Mouse (Mus musculus) bone marrow, adult 2 months (tissue): ENCODE measurements at regions not wholly inside any gene's neighbourhood (a gene's known extent, or its start where the extent isn't known, plus 50 kb on each side); places are given as distances from the start of the nearest gene placed in this dataset.

Experiments used
- H3K27ac ChIP-seq: fragments of 200-500 bp; 2 replicates; pipeline ENCODE4 v1.5.1; 2012; ENCODE audit warnings: low read depth, mild to moderate bottlenecking, control low read depth, inconsistent platforms, low read length; ENCODE audit not compliant: control insufficient read depth, poor library complexity, insufficient read depth
- H3K4me1 ChIP-seq: fragments of 200-500 bp; 2 replicates; pipeline ENCODE4 v1.6.1; 2011; ENCODE audit warnings: low read length; ENCODE audit not compliant: control insufficient read depth, insufficient read depth
- H3K4me3 ChIP-seq: fragments of 200-500 bp; replicated peaks from 2 replicates; pipeline ENCODE3; 2011; ENCODE audit warnings: mild to moderate bottlenecking, low read depth, low read length, control low read depth; ENCODE audit not compliant: control insufficient read depth
- CTCF ChIP-seq: fragments of 200-500 bp; IDR thresholded peaks from 2 replicates; pipeline ENCODE4 v1.5.1; 2011; ENCODE audit warnings: low read length, control low read depth; ENCODE audit not compliant: control insufficient read depth, insufficient read depth
- POLR2A ChIP-seq: fragments of 200-500 bp; IDR thresholded peaks from 2 replicates; pipeline ENCODE4 v1.6.1; 2011; ENCODE audit warnings: low read depth, mild to moderate bottlenecking, control low read depth, low read length, borderline replicate concordance; ENCODE audit not compliant: control insufficient read depth
- WGBS: fragments of 180-500 bp; shearing (Covaris S2); methylation state at CpG from one replicate; pipeline ENCODE4 v1.1.7; 2018; 5-methylcytosine and 5-hydroxymethylcytosine counted together

- TF ChIP-seq POLR2A (no peak), CTCF (no peak)
- Histone ChIP-seq H3K4me3 (no peak overlapping the region), H3K4me1 (no peaks in the 10 kb centered on the region), H3K27ac (no peak overlapping the region)
- 72% methylated on average over 10 of the region's 10 CpGs for WGBS
These were observed 197.4 kb downstream of the Sox9 start for GRCm38 (mm10) chr11:112979413-112979812.

- TF ChIP-seq CTCF (no peak), POLR2A (no peak)
- Histone ChIP-seq H3K27ac (no peak overlapping the region), H3K4me3 (no peak overlapping the region), H3K4me1 (no peaks in the 10 kb centered on the region)
- WGBS, result 75% methylated on average over 11 of the region's 11 CpGs
These were observed 200.3 kb downstream of the Sox9 start for GRCm38 (mm10) chr11:112982165-112982801.

DNA sequence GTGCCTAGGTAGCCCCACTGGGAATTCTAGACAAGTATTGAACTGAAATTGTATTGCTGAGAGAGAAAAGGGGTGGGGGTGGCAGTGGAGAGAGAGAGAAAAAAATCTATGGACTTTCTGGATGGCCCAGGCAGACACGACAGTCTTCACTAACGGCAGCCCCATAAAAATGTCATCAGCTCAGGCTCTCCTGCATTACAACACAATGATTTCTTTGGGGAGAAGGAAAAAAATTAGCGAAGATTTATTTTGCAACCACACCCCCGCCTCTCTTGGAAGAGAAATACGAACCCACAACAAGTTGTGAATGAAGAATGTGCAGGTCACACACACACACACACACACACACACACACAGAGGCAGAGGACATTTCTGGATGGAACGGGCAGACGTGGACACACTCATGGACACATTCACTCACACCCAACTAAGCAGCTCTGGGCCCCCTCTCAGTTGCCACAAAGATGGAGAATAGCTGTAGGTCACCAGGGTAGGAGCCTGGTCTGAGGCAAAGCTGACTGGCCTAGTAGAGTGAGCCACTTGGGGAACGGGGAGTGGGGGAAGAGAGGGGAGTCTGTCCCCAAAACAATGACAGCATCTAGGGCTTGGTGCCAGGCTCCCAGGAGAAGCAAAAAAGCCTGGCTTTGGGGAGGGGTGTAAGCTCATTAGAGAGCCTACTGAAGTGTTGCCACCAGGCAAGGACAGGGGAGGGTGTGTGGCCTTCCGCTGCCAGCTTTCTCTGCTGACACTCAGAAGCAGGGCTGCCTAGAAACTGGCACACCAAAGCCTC lies 201.0 kb downstream of the Sox9 start:
- Histone ChIP-seq H3K27ac (no peak overlapping the region), H3K4me1 (no peaks in the 10 kb centered on the region), H3K4me3 (no peak overlapping the region)
- WGBS, result 74% methylated on average over 9 of the region's 9 CpGs
- TF ChIP-seq CTCF (no peak), POLR2A (no peak)

GRCm38 (mm10) chr11:112986029-112986573 lies 204.1 kb downstream of the Sox9 start:
- no peak for TF ChIP-seq CTCF
- TF ChIP-seq POLR2A, result no peak
- H3K27ac ChIP-seq, result no peak overlapping the region
- no peaks in the 10 kb centered on the region for H3K4me1 ChIP-seq
- H3K4me3 ChIP-seq, result no peak overlapping the region
- WGBS, result 73% methylated on average over 9 of the region's 9 CpGs

- TF ChIP-seq POLR2A (no peak), CTCF (no peak)
- no peaks in the 10 kb centered on the region for H3K4me1 ChIP-seq
- H3K27ac ChIP-seq, result no peak overlapping the region
- H3K4me3 ChIP-seq, result no peak overlapping the region
- WGBS, result 17% methylated on average over 7 of the region's 7 CpGs
These were observed 205.8 kb downstream of the Sox9 start for GRCm38 (mm10) chr11:112987782-112988181.

- 77% methylated on average over 1 of the region's 1 CpGs for WGBS
- Histone ChIP-seq H3K27ac (no peak overlapping the region), H3K4me1 (no peaks in the 10 kb centered on the region), H3K4me3 (no peak overlapping the region)
- TF ChIP-seq POLR2A, result no peak
- TF ChIP-seq CTCF, result no peak
These were observed 206.9 kb downstream of the Sox9 start for GRCm38 (mm10) chr11:112988900-112989299.

DNA sequence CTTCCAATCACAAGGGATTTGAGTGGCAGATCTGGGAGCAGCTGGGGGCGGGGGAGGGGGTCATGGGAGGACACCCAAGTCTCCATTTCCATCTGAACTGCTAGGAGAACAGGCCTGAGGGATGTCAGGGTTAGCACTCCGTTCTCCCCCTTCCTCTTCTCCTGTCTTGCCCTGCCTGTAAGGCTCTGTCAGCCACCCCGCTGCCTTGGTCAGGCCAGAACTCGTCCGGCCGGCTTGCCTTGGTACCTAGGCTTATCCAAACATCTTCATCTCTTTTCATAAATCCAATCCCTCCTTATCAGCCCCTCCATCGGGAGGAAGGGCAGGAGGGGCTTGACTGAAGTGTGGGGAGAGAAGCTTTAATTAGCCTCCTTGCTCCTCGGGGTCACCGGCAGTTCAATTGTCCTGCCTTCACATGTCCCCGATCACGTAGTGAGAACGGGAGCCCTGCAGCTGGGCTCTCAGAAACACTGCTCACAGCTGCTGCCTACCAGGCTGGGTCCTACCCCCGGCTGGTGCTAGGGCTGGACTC lies 208.0 kb downstream of the Sox9 start:
- TF ChIP-seq POLR2A (no peak), CTCF (no peak)
- H3K27ac ChIP-seq, result no peak overlapping the region
- no peak overlapping the region for H3K4me3 ChIP-seq
- H3K4me1 ChIP-seq, result no peaks in the 10 kb centered on the region
- 75% methylated on average over 13 of the region's 13 CpGs for WGBS

GRCm38 (mm10) chr11:112990751-112991150 lies 208.7 kb downstream of the Sox9 start:
- WGBS, result 90% methylated on average over 11 of the region's 11 CpGs
- Histone ChIP-seq H3K27ac (no peak overlapping the region), H3K4me1 (no peaks in the 10 kb centered on the region), H3K4me3 (no peak overlapping the region)
- TF ChIP-seq CTCF, result no peak
- TF ChIP-seq POLR2A, result no peak

DNA sequence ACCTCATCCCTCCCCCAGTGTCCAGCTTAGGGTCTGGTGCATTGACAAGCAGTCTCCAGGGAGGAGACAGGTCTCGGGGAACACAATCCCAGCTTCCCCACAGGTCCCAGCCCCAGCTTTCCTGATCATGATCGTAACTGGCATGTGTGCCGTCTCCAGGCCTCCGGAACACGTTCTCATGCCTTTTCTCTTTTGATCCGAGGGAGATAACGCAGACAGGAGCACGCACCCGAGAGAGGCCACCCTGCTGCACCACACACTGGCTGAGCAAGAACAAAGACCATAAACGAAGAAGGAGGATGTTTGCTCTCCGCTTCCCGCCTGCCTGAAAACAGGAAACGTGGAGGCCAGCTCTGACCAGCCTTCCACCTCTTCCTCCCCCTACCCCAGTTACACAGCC lies 209.8 kb downstream of the Sox9 start:
- TF ChIP-seq CTCF, result no peak
- no peak overlapping the region for H3K4me3 ChIP-seq
- H3K27ac ChIP-seq, result no peak overlapping the region
- H3K4me1 ChIP-seq, result no peaks in the 10 kb centered on the region
- WGBS, result 29% methylated on average over 13 of the region's 13 CpGs
